Mouse (Mus musculus) liver, adult 2 months (tissue): Measurements from ENCODE around the gene Rmnd1.

Experiments
- CTCF ChIP-seq: fragments of 200-500 bp; IDR thresholded peaks from 2 replicates; pipeline ENCODE4 v1.5.1; 2011; ENCODE audit warnings: low read depth, low read length, control low read depth
- POLR2A ChIP-seq: fragments of 200-500 bp; IDR thresholded peaks from 2 replicates; pipeline ENCODE4 v1.6.1; 2011; ENCODE audit warnings: low read length, control low read depth; ENCODE audit not compliant: insufficient read depth; ENCODE audit errors: extremely low read depth

GRCm38 (mm10) chr10:4480929-4481328, 48.7 kb upstream of the Rmnd1 start:
- TF ChIP-seq CTCF (no peak), POLR2A (no peak)
